Mouse (Mus musculus): ENCODE results near the gene Klc1. TPM values are rescaled to one million over a fixed set of nuclear protein-coding genes. Genes with fewer than 3 reads are reported as not detected.
"Not testable (repeated sequence)": the region's sequence is repeated elsewhere in the genome, so short reads cannot be mapped to it uniquely, and the experiment has no call there.

Klc1 gene
- total RNA-seq (2014; rRNA removed) (15.3 and 18.8 TPM in 2 replicates), polyA plus RNA-seq (2012; rRNA removed) (11.7 and 17.4 TPM in 2 replicates)

GRCm38 (mm10) chr12:111758381-111759175 lies at the start of gene Klc1:
Klc1 (plus strand) TSS chr12:111758849.
- WGBS, result under 1% methylated on average over 83 of the region's 85 CpGs
- no peaks in the 10 kb centered on the region for H3K36me3 ChIP-seq (ENCODE audit: control insufficient read depth, insufficient read depth, low read length)
- TF ChIP-seq POLR2A (IDR thresholded peaks at IDR 0.05; ENCODE audit: extremely low read depth, insufficient read depth, low read length), result peak; percentile 54; the same call in 1 of the 2 replicates
- TF ChIP-seq CTCF (IDR thresholded peaks at IDR 0.05; ENCODE audit: low read depth, low read length), result 0 out of 2 replicates have a peak, but pooled peaks have one; percentile 2
- peak within 1 kb of the TSS; percentile 90 for H3K9ac ChIP-seq (ENCODE audit: low read depth, low read length)
- H3K27ac ChIP-seq (replicated peaks; ENCODE audit: insufficient read depth, low read depth, low read length), result peak within 1 kb of the TSS; percentile 93
- peak; percentile 49 for DNase-seq (ENCODE audit: extremely low read depth, low read depth, low spot score)
- H3K79me2 ChIP-seq (ENCODE audit: control insufficient read depth, insufficient read depth, low read length), result peaks cover 47% of the 10 kb centered on the region
- H3K4me3 ChIP-seq (ENCODE audit: insufficient read depth, low read depth, low read length), result peak within 1 kb of the TSS; percentile 96
- peaks cover 4% of the 10 kb centered on the region; the same call in 1 of the 2 replicates for H3K4me1 ChIP-seq (ENCODE audit: control insufficient read depth, insufficient read depth, low read length)
- no peaks in the 10 kb centered on the region for H3K27me3 ChIP-seq (ENCODE audit: control insufficient read depth, insufficient read depth, low read length)

DNA sequence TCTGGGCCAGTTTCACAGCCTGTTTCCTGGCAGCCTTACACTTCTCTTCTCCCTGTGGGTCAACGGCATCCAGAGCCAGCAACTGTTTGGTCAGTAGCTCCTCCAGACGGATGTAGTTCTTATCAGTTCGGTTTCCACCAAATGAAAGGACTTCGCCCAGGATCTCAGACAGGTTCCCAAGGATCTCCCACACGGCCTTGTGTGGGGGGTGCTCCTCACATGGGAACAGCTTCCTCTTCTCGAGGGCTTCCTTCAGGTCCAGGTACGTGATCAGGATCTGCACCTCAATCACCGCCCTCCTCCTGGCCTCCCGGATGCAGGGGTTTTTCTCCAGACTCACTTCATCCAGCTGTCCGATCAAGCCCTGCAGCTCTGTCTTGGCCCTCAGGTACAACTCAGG lies 48.6 kb upstream of the Klc1 start:
- DNase-seq (ENCODE audit: extremely low read depth, low read depth, low spot score), result no peak
- Histone ChIP-seq H3K27ac (replicated peaks; ENCODE audit: insufficient read depth, low read depth, low read length) (no peak overlapping the region), H3K4me3 (ENCODE audit: insufficient read depth, low read depth, low read length) (no peak overlapping the region), H3K27me3 (ENCODE audit: control insufficient read depth, insufficient read depth, low read length) (no peaks in the 10 kb centered on the region), H3K9ac (ENCODE audit: low read depth, low read length) (no peak overlapping the region), H3K79me2 (ENCODE audit: control insufficient read depth, insufficient read depth, low read length) (peaks cover 8% of the 10 kb centered on the region; the same call in 1 of the 2 replicates), H3K36me3 (ENCODE audit: control insufficient read depth, insufficient read depth, low read length) (peaks cover 13% of the 10 kb centered on the region), H3K4me1 (ENCODE audit: control insufficient read depth, insufficient read depth, low read length) (peaks cover 11% of the 10 kb centered on the region)
- TF ChIP-seq CTCF (IDR thresholded peaks at IDR 0.05; ENCODE audit: low read depth, low read length) (no peak), POLR2A (IDR thresholded peaks at IDR 0.05; ENCODE audit: extremely low read depth, insufficient read depth, low read length) (no peak)
- 75% methylated on average over 10 of the region's 10 CpGs for WGBS

GRCm38 (mm10) chr12:111712476-111712875 lies 46.2 kb upstream of the Klc1 start:
- no peaks in the 10 kb centered on the region for H3K27me3 ChIP-seq (ENCODE audit: control insufficient read depth, insufficient read depth, low read length)
- no peak for TF ChIP-seq CTCF (IDR thresholded peaks at IDR 0.05; ENCODE audit: low read depth, low read length)
- no peak for TF ChIP-seq POLR2A (IDR thresholded peaks at IDR 0.05; ENCODE audit: extremely low read depth, insufficient read depth, low read length)
- peak overlapping the region; percentile 75 for H3K4me3 ChIP-seq (ENCODE audit: insufficient read depth, low read depth, low read length)
- peak overlapping the region; percentile 78 for H3K9ac ChIP-seq (ENCODE audit: low read depth, low read length)
- peaks cover 10% of the 10 kb centered on the region for H3K4me1 ChIP-seq (ENCODE audit: control insufficient read depth, insufficient read depth, low read length)
- 0% methylated on average over 32 of the region's 33 CpGs for WGBS
- DNase-seq (ENCODE audit: extremely low read depth, low read depth, low spot score), result no peak
- H3K36me3 ChIP-seq (ENCODE audit: control insufficient read depth, insufficient read depth, low read length), result peaks cover 13% of the 10 kb centered on the region
- peaks cover 8% of the 10 kb centered on the region; the same call in 1 of the 2 replicates for H3K79me2 ChIP-seq (ENCODE audit: control insufficient read depth, insufficient read depth, low read length)
- peak overlapping the region; percentile 23; the same call in 1 of the 2 replicates for H3K27ac ChIP-seq (replicated peaks; ENCODE audit: insufficient read depth, low read depth, low read length)

- peaks cover 10% of the 10 kb centered on the region for H3K4me1 ChIP-seq (ENCODE audit: control insufficient read depth, insufficient read depth, low read length)
- peaks cover 8% of the 10 kb centered on the region; the same call in 1 of the 2 replicates for H3K79me2 ChIP-seq (ENCODE audit: control insufficient read depth, insufficient read depth, low read length)
- peak within 1 kb of the TSS; percentile 75 for H3K4me3 ChIP-seq (ENCODE audit: insufficient read depth, low read depth, low read length)
- H3K27me3 ChIP-seq (ENCODE audit: control insufficient read depth, insufficient read depth, low read length), result no peaks in the 10 kb centered on the region
- H3K27ac ChIP-seq (replicated peaks; ENCODE audit: insufficient read depth, low read depth, low read length), result peak within 1 kb of the TSS; percentile 23; the same call in 1 of the 2 replicates
- TF ChIP-seq POLR2A (IDR thresholded peaks at IDR 0.05; ENCODE audit: extremely low read depth, insufficient read depth, low read length) (peak; percentile 62; the same call in 1 of the 2 replicates), CTCF (IDR thresholded peaks at IDR 0.05; ENCODE audit: low read depth, low read length) (peak; percentile 14; the same call in 1 of the 2 replicates)
- WGBS, result under 1% methylated on average over 83 of the region's 86 CpGs
- H3K36me3 ChIP-seq (ENCODE audit: control insufficient read depth, insufficient read depth, low read length), result peaks cover 13% of the 10 kb centered on the region
- H3K9ac ChIP-seq (ENCODE audit: low read depth, low read length), result peak within 1 kb of the TSS; percentile 87
- DNase-seq (ENCODE audit: extremely low read depth, low read depth, low spot score), result peak; percentile 72
Observed at GRCm38 (mm10) chr12:111713004-111713651, 45.5 kb upstream of the Klc1 start, which contains the start of the genes Bag5 and Apopt1. Bag5 (minus strand) TSS chr12:111713257. Apopt1 (plus strand) TSS chr12:111713261.

DNA sequence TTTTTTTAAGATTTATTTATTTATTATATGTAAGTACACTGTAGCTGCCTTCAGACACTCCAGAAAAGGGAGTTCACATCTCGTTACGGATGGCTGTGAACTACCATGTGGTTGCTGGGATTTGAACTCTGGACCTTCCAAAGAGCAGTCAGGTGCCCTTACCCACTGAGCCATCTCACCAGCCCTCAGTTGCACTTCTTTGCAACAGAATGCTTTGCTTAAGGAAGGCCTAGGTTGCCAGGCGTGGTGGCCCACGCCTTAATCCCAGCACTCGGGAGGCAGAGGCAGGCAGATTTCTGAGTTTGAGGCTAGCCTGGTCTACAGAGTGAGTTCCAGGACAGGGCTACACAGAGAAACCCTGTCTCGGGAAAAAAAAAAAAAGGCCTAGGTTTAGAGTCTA lies 44.8 kb upstream of the Klc1 start:
- DNase-seq (ENCODE audit: extremely low read depth, low read depth, low spot score); H3K9ac ChIP-seq (ENCODE audit: low read depth, low read length); H3K4me3 ChIP-seq (ENCODE audit: insufficient read depth, low read depth, low read length); H3K27ac ChIP-seq (replicated peaks; ENCODE audit: insufficient read depth, low read depth, low read length); H3K27me3 ChIP-seq (ENCODE audit: control insufficient read depth, insufficient read depth, low read length); H3K4me1 ChIP-seq (ENCODE audit: control insufficient read depth, insufficient read depth, low read length); H3K79me2 ChIP-seq (ENCODE audit: control insufficient read depth, insufficient read depth, low read length): not testable (repeated sequence)
- WGBS, result 60% methylated on average over 6 of the region's 6 CpGs
- H3K36me3 ChIP-seq (ENCODE audit: control insufficient read depth, insufficient read depth, low read length), result peaks cover 11% of the 10 kb centered on the region

All from liver, adult 2 months (tissue).